Mouse (Mus musculus) midbrain, embryonic 10.5 days (tissue): ENCODE data around the gene Zbed3. TPM values are rescaled to one million over a fixed set of nuclear protein-coding genes. Genes with fewer than 3 reads are reported as not detected.

ENCODE experiments used
- DNase-seq: peaks from one replicate; pipeline ENCODE4 v3.0.0-alpha.2; 2017; ENCODE audit warnings: low spot score
- H3K27ac ChIP-seq: fragments of 300-500 bp; sonication (generic); replicated peaks from 2 replicates; pipeline ENCODE4 v1.5.1; 2016; ENCODE audit warnings: mild to moderate bottlenecking
- H3K27me3 ChIP-seq: fragments of 300-500 bp; sonication (generic); 2 replicates; pipeline ENCODE4 v1.6.1; 2016; ENCODE audit warnings: low read depth, mild to moderate bottlenecking; ENCODE audit not compliant: poor library complexity, severe bottlenecking
- H3K36me3 ChIP-seq: fragments of 300-500 bp; sonication (generic); 2 replicates; pipeline ENCODE4 v1.6.1; 2016; ENCODE audit warnings: mild to moderate bottlenecking, moderate library complexity
- H3K4me1 ChIP-seq: fragments of 300-500 bp; sonication (generic); 2 replicates; pipeline ENCODE4 v1.6.1; 2016
- H3K4me3 ChIP-seq: fragments of 300-500 bp; sonication (generic); 2 replicates; pipeline ENCODE4 v1.5.1; 2016; ENCODE audit warnings: mild to moderate bottlenecking, moderate library complexity
- H3K9me3 ChIP-seq: fragments of 300-500 bp; sonication (generic); replicated peaks from 2 replicates; pipeline ENCODE4 v1.6.1; 2016; ENCODE audit warnings: mild to moderate bottlenecking
- WGBS: fragments of 180-500 bp; shearing (Covaris S2); methylation state at CpG from one replicate; pipeline ENCODE4 v1.1.7; 2016; 5-methylcytosine and 5-hydroxymethylcytosine counted together
- polyA plus RNA-seq: library from polyadenylated mRNA; unstranded; fragments of >200 nt; fragmentation: Nextera tagmentation; extraction: Ambion mirVana; gene quantifications from 2 replicates; pipeline ENCODE4 v1.2.1, GENCODE M21; 2016

Gene Zbed3
- polyA plus RNA-seq, 1 experiment from 2014 or later: 47.6 TPM

GRCm38 (mm10) chr13:95323950-95324625 is 676 bp downstream of the Zbed3 start:
- Histone ChIP-seq H3K9me3 (no peaks in the 10 kb centered on the region), H3K27ac (peak overlapping the region; percentile 100), H3K4me1 (peaks cover 35% of the 10 kb centered on the region), H3K36me3 (no peaks in the 10 kb centered on the region; the same call in 1 of the 2 replicates), H3K27me3 (no peaks in the 10 kb centered on the region), H3K4me3 (peak overlapping the region; percentile 91)
- 24% methylated on average over 15 of the region's 15 CpGs for WGBS
- DNase-seq: peak; percentile 73

DNA sequence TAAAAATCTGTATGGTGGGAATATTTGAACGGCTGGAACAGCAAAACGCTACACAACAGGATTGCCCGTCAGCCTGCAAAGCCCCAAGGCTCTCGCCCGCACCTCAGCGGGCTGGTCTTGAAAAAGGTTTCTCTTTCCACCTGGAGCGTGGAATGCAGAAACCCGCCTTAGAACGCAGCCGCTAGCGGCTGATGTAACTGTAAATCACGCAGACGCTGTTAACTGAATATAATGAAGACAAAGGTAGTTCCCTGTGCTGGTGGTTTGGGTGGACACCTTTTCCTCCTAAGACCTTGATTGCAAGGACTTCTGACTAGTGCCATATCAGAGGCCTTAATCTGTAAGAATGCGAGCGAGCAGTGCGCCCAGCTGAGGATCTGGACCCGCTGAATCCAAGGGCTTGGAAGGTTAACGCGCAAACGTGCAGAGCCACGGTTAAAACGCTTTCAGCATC is 1.2 kb downstream of the Zbed3 start:
- H3K27me3 ChIP-seq: no peaks in the 10 kb centered on the region
- H3K27ac ChIP-seq: peak overlapping the region; percentile 100
- DNase-seq: no peak
- WGBS: under 1% methylated on average over 22 of the region's 22 CpGs
- peak overlapping the region; percentile 91 for H3K4me3 ChIP-seq
- H3K36me3 ChIP-seq: no peaks in the 10 kb centered on the region; the same call in 1 of the 2 replicates
- peaks cover 35% of the 10 kb centered on the region for H3K4me1 ChIP-seq
- H3K9me3 ChIP-seq: no peaks in the 10 kb centered on the region

- Histone ChIP-seq H3K9me3 (no peaks in the 10 kb centered on the region), H3K4me3 (peak overlapping the region; percentile 91), H3K27me3 (no peaks in the 10 kb centered on the region), H3K27ac (peak overlapping the region; percentile 100), H3K36me3 (no peaks in the 10 kb centered on the region; the same call in 1 of the 2 replicates), H3K4me1 (peaks cover 35% of the 10 kb centered on the region)
- peak; percentile 80 for DNase-seq
- WGBS: 0% methylated on average over 63 of the region's 63 CpGs
Measured at GRCm38 (mm10) chr13:95325080-95325906, 1.9 kb downstream of the Zbed3 start.

GRCm38 (mm10) chr13:95325907-95326550 is 2.6 kb downstream of the Zbed3 start:
- DNase-seq: no peak
- 21% methylated on average over 5 of the region's 5 CpGs for WGBS
- no peaks in the 10 kb centered on the region for H3K9me3 ChIP-seq
- no peaks in the 10 kb centered on the region; the same call in 1 of the 2 replicates for H3K36me3 ChIP-seq
- H3K27me3 ChIP-seq: no peaks in the 10 kb centered on the region
- H3K4me1 ChIP-seq: peaks cover 40% of the 10 kb centered on the region
- peak overlapping the region; percentile 100 for H3K27ac ChIP-seq
- peak overlapping the region; percentile 91 for H3K4me3 ChIP-seq

GRCm38 (mm10) chr13:95326611-95327344 is 3.4 kb downstream of the Zbed3 start:
- peak; percentile 53 for DNase-seq

DNA sequence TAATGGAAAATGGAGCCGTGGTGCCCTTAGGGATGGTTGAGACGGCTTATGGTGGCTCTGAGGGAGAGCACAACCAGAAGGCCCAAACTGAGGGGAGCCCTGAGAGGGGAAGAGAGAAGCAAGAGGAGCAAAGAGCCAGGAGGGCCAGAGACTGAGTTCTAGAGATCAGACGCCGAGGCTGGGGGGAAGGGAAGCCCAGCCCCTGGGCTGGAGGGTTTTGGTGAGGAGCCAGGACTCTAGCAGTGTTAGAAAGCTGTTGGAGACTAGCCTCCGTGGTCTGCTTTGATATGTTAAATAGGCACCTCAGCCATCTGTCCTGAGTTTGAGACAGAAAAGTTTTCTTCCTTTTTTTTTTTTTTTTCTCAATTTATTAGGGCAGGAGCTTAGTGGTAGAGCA is 3.9 kb downstream of the Zbed3 start:
- WGBS: 5% methylated on average over 5 of the region's 5 CpGs
- H3K27ac ChIP-seq: peak overlapping the region; percentile 100
- peak; percentile 49 for DNase-seq
- H3K27me3 ChIP-seq: no peaks in the 10 kb centered on the region
- H3K4me3 ChIP-seq: peak overlapping the region; percentile 91
- peaks cover 43% of the 10 kb centered on the region for H3K4me1 ChIP-seq
- H3K9me3 ChIP-seq: no peaks in the 10 kb centered on the region
- no peaks in the 10 kb centered on the region; the same call in 1 of the 2 replicates for H3K36me3 ChIP-seq

More at GRCm38 (mm10) chr13:95326611-95327344, 3.4 kb downstream of the Zbed3 start:
- H3K27me3 ChIP-seq: no peaks in the 10 kb centered on the region
- no peaks in the 10 kb centered on the region for H3K9me3 ChIP-seq
- no peaks in the 10 kb centered on the region; the same call in 1 of the 2 replicates for H3K36me3 ChIP-seq
- 18% methylated on average over 21 of the region's 21 CpGs for WGBS
- H3K27ac ChIP-seq: peak overlapping the region; percentile 100
- peak overlapping the region; percentile 91 for H3K4me3 ChIP-seq
- H3K4me1 ChIP-seq: peaks cover 40% of the 10 kb centered on the region

DNA sequence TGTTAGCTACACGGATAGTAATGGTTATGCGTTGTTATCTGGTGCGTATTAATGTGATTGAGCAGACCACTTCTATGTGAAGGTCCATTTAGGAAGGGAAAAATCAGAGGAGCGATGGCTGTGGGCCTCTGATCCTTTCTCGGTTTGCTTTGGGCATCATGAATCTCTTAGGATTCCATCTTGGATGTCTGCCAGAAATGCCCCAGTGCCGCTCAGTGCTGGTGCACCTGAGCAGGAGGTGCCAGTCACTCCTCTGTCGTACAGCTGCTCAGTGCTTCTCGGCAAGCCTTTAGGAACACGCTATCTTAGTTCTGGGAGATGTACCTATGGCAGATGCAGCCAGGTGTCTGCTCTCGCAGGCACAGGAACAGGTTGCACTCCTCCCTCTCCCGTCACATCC is 5.4 kb downstream of the Zbed3 start:
- Histone ChIP-seq H3K27me3 (no peaks in the 10 kb centered on the region), H3K9me3 (0 out of 2 replicates have a peak, but pooled peaks cover 5% of the 10 kb centered on the region), H3K36me3 (peaks cover 2% of the 10 kb centered on the region; the same call in 1 of the 2 replicates), H3K27ac (no peak overlapping the region), H3K4me3 (no peak overlapping the region), H3K4me1 (peaks cover 45% of the 10 kb centered on the region)
- no peak for DNase-seq
- WGBS: 96% methylated on average over 11 of the region's 11 CpGs

- Histone ChIP-seq H3K27ac (no peak overlapping the region), H3K36me3 (peaks cover 17% of the 10 kb centered on the region), H3K27me3 (no peaks in the 10 kb centered on the region), H3K4me1 (peaks cover 37% of the 10 kb centered on the region), H3K4me3 (no peak overlapping the region), H3K9me3 (peaks cover 10% of the 10 kb centered on the region; the same call in 1 of the 2 replicates)
- no peak for DNase-seq
- 54% methylated on average over 11 of the region's 11 CpGs for WGBS
Measured at GRCm38 (mm10) chr13:95330507-95330906, 7.1 kb downstream of the Zbed3 start.

DNA sequence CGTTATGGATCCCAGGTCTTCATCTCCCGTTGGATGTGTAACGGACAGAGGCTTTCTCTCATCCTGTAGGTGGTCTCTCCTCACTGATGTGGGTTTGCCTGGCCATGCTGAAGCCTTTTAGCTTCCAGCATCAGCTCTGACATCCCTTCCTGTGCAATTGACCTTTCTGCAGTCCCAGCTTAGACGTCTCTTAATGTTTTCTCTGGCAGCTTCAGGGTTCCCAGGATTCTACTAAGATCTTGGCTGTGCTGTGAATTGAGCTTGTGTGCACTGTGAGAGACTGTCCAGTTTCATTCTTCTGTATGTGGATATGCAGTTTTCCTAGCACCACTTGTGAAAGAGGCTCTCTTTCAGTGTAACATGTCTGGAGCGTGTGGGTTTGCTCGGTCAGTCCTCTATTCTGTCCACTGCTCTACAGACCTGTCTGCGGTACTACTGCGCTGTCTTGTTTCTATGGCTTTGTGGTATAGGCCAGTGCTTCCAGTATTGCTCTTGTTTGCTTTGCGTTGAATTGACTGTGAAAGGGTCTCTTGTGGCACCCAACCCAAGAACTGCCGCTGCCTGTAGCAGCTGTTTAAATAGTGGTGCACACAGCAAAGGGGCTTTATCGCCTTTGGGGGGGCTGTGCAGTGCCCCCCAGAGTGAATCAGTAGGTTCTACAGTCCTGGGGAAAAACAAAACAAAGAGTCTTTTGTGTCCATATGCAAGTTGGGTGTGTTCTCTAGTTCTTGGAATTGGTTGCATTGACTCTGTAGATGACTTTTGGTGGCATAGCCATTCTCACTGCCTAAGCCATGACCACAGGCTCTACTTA is 8.9 kb downstream of the Zbed3 start:
- 83% methylated on average over 11 of the region's 11 CpGs for WGBS
- Histone ChIP-seq H3K4me1 (peaks cover 24% of the 10 kb centered on the region), H3K4me3 (no peak overlapping the region), H3K27me3 (no peaks in the 10 kb centered on the region), H3K9me3 (peaks cover 10% of the 10 kb centered on the region; the same call in 1 of the 2 replicates), H3K27ac (no peak overlapping the region), H3K36me3 (peaks cover 33% of the 10 kb centered on the region)
- DNase-seq: no peak

DNA sequence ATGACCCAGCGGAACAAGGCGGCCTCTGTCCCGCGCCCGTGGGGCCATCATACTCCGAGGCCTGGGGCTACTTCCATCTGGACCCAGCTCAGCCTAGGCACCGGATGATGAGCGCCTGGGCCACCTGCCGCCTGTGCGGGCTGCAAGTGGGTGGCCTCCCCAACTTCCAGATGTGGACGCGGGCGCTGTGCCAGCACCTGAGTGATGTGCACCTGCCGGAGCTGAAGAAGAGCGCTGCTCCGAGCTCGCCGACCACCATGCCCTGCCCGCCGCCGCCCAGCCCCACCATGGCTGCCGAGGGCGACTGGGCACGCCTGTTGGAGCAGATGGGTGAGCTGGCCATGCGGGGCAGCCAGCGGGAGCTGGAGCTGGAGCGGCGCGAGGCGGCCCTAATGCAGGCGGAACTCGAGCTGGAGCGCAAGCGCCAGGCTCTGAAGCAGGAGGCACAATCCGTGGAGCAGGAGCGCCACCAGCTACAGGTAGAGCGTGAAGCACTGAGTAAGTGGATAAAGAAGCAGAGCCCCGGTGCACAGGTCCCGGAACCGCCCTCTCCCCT is 12.8 kb downstream of the Zbed3 start:
- Histone ChIP-seq H3K9me3 (peaks cover 10% of the 10 kb centered on the region; the same call in 1 of the 2 replicates), H3K4me1 (peaks cover 10% of the 10 kb centered on the region), H3K27me3 (no peaks in the 10 kb centered on the region), H3K4me3 (peak overlapping the region; percentile 24; the same call in 1 of the 2 replicates), H3K36me3 (peaks cover 57% of the 10 kb centered on the region), H3K27ac (0 out of 2 replicates have a peak overlapping the region, but pooled peaks have one; percentile 1)
- 68% methylated on average over 40 of the region's 40 CpGs for WGBS
- DNase-seq: no peak

GRCm38 (mm10) chr13:95343470-95343869 is 20.1 kb downstream of the Zbed3 start:
- peaks cover 15% of the 10 kb centered on the region for H3K36me3 ChIP-seq
- WGBS: 91% methylated on average over 8 of the region's 8 CpGs

More at GRCm38 (mm10) chr13:95343470-95343869, 20.1 kb downstream of the Zbed3 start:
- Histone ChIP-seq H3K27me3 (no peaks in the 10 kb centered on the region), H3K27ac (no peak overlapping the region), H3K9me3 (no peaks in the 10 kb centered on the region), H3K4me1 (0 out of 2 replicates have a peak, but pooled peaks cover under 1% of the 10 kb centered on the region), H3K4me3 (no peak overlapping the region)
- DNase-seq: no peak
